Mouse (Mus musculus) kidney, embryonic 16.5 days (tissue): ENCODE measurements at regions not wholly inside any gene's neighbourhood (a gene's known extent, or its start where the extent isn't known, plus 50 kb on each side); places are given as distances from the start of the nearest gene placed in this dataset.
A peak's percentile ranks its signal among the peaks of the same experiment; 100 is the strongest.

ENCODE experiments used
- ATAC-seq: fragments of 200-750 bp; cut with Nextera tagmentation; 2 replicates; pipeline ENCODE4 v1.8.0; 2017; ENCODE audit warnings: moderate TSS enrichment; ENCODE audit not compliant: low FRiP score, low TSS enrichment
- H3K27ac ChIP-seq: fragments of 300-500 bp; sonication (generic); 2 replicates; pipeline ENCODE4 v1.5.1; 2014; ENCODE audit warnings: low read length
- H3K27me3 ChIP-seq: fragments of 300-500 bp; sonication (generic); 2 replicates; pipeline ENCODE4 v1.6.1; 2014; ENCODE audit warnings: low read length, control low read depth, mixed read lengths; ENCODE audit not compliant: insufficient read depth
- H3K36me3 ChIP-seq: fragments of 300-500 bp; sonication (generic); 2 replicates; pipeline ENCODE4 v1.6.1; 2014; ENCODE audit warnings: low read length, control low read depth, mixed read lengths; ENCODE audit not compliant: insufficient read depth
- H3K4me1 ChIP-seq: fragments of 300-500 bp; sonication (generic); 2 replicates; pipeline ENCODE4 v1.6.1; 2014; ENCODE audit warnings: low read length, control low read depth, mixed read lengths; ENCODE audit not compliant: insufficient read depth
- H3K4me2 ChIP-seq: fragments of 300-500 bp; sonication (generic); replicated peaks from 2 replicates; pipeline ENCODE4 v1.6.1; 2014; ENCODE audit warnings: low read depth, low read length
- H3K4me3 ChIP-seq: fragments of 300-500 bp; sonication (generic); 2 replicates; pipeline ENCODE4 v1.5.1; 2014; ENCODE audit warnings: mild to moderate bottlenecking, low read length
- H3K9ac ChIP-seq: fragments of 300-500 bp; sonication (generic); replicated peaks from 2 replicates; pipeline ENCODE4 v1.6.1; 2014; ENCODE audit warnings: low read length
- H3K9me3 ChIP-seq: fragments of 300-500 bp; sonication (generic); 2 replicates; pipeline ENCODE4 v1.6.1; 2016; ENCODE audit warnings: low read length, control low read depth
- WGBS: fragments of 180-500 bp; shearing (Covaris S2); extraction: QIAGEN DNeasy Blood & Tissue Kit; methylation state at CpG from one replicate; pipeline ENCODE4 v1.1.7; 2014; 5-methylcytosine and 5-hydroxymethylcytosine counted together

- H3K4me1 ChIP-seq: no peaks in the 10 kb centered on the region
- no peak overlapping the region for H3K9ac ChIP-seq
- no peak for ATAC-seq
- H3K36me3 ChIP-seq: no peaks in the 10 kb centered on the region
- WGBS: 80% methylated on average over 1 of the region's 1 CpGs
- H3K9me3 ChIP-seq: no peaks in the 10 kb centered on the region
- H3K4me3 ChIP-seq: no peak overlapping the region
- no peaks in the 10 kb centered on the region for H3K27me3 ChIP-seq
- no peak overlapping the region for H3K4me2 ChIP-seq
- no peak overlapping the region for H3K27ac ChIP-seq
Observed at GRCm38 (mm10) chr14:58726418-58726817, 416.3 kb downstream of the 1700129C05Rik start.

GRCm38 (mm10) chr14:58714856-58715255 lies 427.8 kb downstream of the 1700129C05Rik start:
- no peak overlapping the region for H3K4me2 ChIP-seq
- no peak overlapping the region for H3K27ac ChIP-seq
- H3K4me1 ChIP-seq: no peaks in the 10 kb centered on the region
- H3K4me3 ChIP-seq: no peak overlapping the region
- H3K9me3 ChIP-seq: no peaks in the 10 kb centered on the region
- no peaks in the 10 kb centered on the region for H3K36me3 ChIP-seq
- no peak for ATAC-seq
- no peak overlapping the region for H3K9ac ChIP-seq
- H3K27me3 ChIP-seq: no peaks in the 10 kb centered on the region

- H3K27ac ChIP-seq: no peak overlapping the region
- 62% methylated on average over 7 of the region's 7 CpGs for WGBS
- no peak for ATAC-seq
- H3K9ac ChIP-seq: no peak overlapping the region
- H3K36me3 ChIP-seq: no peaks in the 10 kb centered on the region
- H3K4me2 ChIP-seq: no peak overlapping the region
- H3K27me3 ChIP-seq: no peaks in the 10 kb centered on the region
- H3K4me3 ChIP-seq: no peak overlapping the region
- no peaks in the 10 kb centered on the region for H3K9me3 ChIP-seq
- H3K4me1 ChIP-seq: no peaks in the 10 kb centered on the region
Observed at GRCm38 (mm10) chr14:58709861-58710260, 432.8 kb downstream of the 1700129C05Rik start.

GRCm38 (mm10) chr14:58709281-58709680 lies 433.4 kb downstream of the 1700129C05Rik start:
- no peaks in the 10 kb centered on the region for H3K4me1 ChIP-seq
- no peaks in the 10 kb centered on the region for H3K9me3 ChIP-seq
- H3K4me2 ChIP-seq: no peak overlapping the region
- no peak for ATAC-seq
- 81% methylated on average over 2 of the region's 2 CpGs for WGBS
- no peaks in the 10 kb centered on the region for H3K27me3 ChIP-seq
- no peak overlapping the region for H3K27ac ChIP-seq
- H3K9ac ChIP-seq: no peak overlapping the region
- no peaks in the 10 kb centered on the region for H3K36me3 ChIP-seq
- no peak overlapping the region for H3K4me3 ChIP-seq

- no peaks in the 10 kb centered on the region for H3K4me1 ChIP-seq
- H3K4me3 ChIP-seq: no peak overlapping the region
- H3K9me3 ChIP-seq: no peaks in the 10 kb centered on the region
- no peak overlapping the region for H3K27ac ChIP-seq
- no peak overlapping the region for H3K4me2 ChIP-seq
- no peak overlapping the region for H3K9ac ChIP-seq
- H3K36me3 ChIP-seq: no peaks in the 10 kb centered on the region
- no peak for ATAC-seq
- 32% methylated on average over 1 of the region's 1 CpGs for WGBS
- no peaks in the 10 kb centered on the region for H3K27me3 ChIP-seq
Observed at GRCm38 (mm10) chr14:58701765-58702164, 440.9 kb downstream of the 1700129C05Rik start.

- Histone ChIP-seq H3K4me2 (no peak overlapping the region), H3K9ac (no peak overlapping the region), H3K4me3 (no peak overlapping the region), H3K27ac (no peak overlapping the region), H3K36me3 (no peaks in the 10 kb centered on the region), H3K27me3 (no peaks in the 10 kb centered on the region), H3K9me3 (no peaks in the 10 kb centered on the region; the same call in 1 of the 2 replicates), H3K4me1 (0 out of 2 replicates have a peak, but pooled peaks cover 4% of the 10 kb centered on the region)
- ATAC-seq: peak; percentile 73
- 32% methylated on average over 9 of the region's 9 CpGs for WGBS
Observed at GRCm38 (mm10) chr14:58691129-58691828, 451.4 kb downstream of the 1700129C05Rik start.

- H3K27ac ChIP-seq: no peak overlapping the region
- 87% methylated on average over 4 of the region's 4 CpGs for WGBS
- no peak for ATAC-seq
- no peak overlapping the region for H3K9ac ChIP-seq
- H3K4me3 ChIP-seq: no peak overlapping the region
- H3K36me3 ChIP-seq: no peaks in the 10 kb centered on the region
- H3K4me2 ChIP-seq: no peak overlapping the region
- H3K4me1 ChIP-seq: 0 out of 2 replicates have a peak, but pooled peaks cover 4% of the 10 kb centered on the region
- H3K27me3 ChIP-seq: no peaks in the 10 kb centered on the region
- no peaks in the 10 kb centered on the region for H3K9me3 ChIP-seq
Observed at GRCm38 (mm10) chr14:58687814-58688213, 454.9 kb downstream of the 1700129C05Rik start.

GRCm38 (mm10) chr14:58678781-58679180 lies 463.9 kb downstream of the 1700129C05Rik start:
- ATAC-seq: no peak
- Histone ChIP-seq H3K9ac (no peak overlapping the region), H3K4me1 (no peaks in the 10 kb centered on the region), H3K36me3 (no peaks in the 10 kb centered on the region), H3K27ac (no peak overlapping the region), H3K4me2 (no peak overlapping the region), H3K9me3 (no peaks in the 10 kb centered on the region), H3K4me3 (no peak overlapping the region), H3K27me3 (no peaks in the 10 kb centered on the region; the same call in 1 of the 2 replicates)
- 79% methylated on average over 6 of the region's 6 CpGs for WGBS

GRCm38 (mm10) chr14:58678126-58678656 lies 464.5 kb downstream of the 1700129C05Rik start:
- Histone ChIP-seq H3K9ac (no peak overlapping the region), H3K9me3 (no peaks in the 10 kb centered on the region)
- ATAC-seq: no peak

GRCm38 (mm10) chr14:58675146-58675545 lies 467.5 kb downstream of the 1700129C05Rik start:
- no peaks in the 10 kb centered on the region for H3K36me3 ChIP-seq
- no peaks in the 10 kb centered on the region for H3K4me1 ChIP-seq
- no peak overlapping the region for H3K4me2 ChIP-seq
- no peaks in the 10 kb centered on the region for H3K9me3 ChIP-seq
- ATAC-seq: no peak
- WGBS: 92% methylated on average over 3 of the region's 3 CpGs
- H3K4me3 ChIP-seq: no peak overlapping the region
- no peak overlapping the region for H3K27ac ChIP-seq
- no peaks in the 10 kb centered on the region for H3K27me3 ChIP-seq
- no peak overlapping the region for H3K9ac ChIP-seq

More at GRCm38 (mm10) chr14:58678126-58678656, 464.5 kb downstream of the 1700129C05Rik start:
- no peak overlapping the region for H3K4me2 ChIP-seq
- H3K27me3 ChIP-seq: no peaks in the 10 kb centered on the region; the same call in 1 of the 2 replicates
- no peaks in the 10 kb centered on the region for H3K36me3 ChIP-seq
- WGBS: 39% methylated on average over 11 of the region's 11 CpGs
- no peak overlapping the region for H3K4me3 ChIP-seq
- no peak overlapping the region for H3K27ac ChIP-seq
- no peaks in the 10 kb centered on the region for H3K4me1 ChIP-seq
